Mouse (Mus musculus) midbrain, embryonic 14.5 days (tissue): ENCODE data around the gene Skp2. TPM values are rescaled to one million over a fixed set of nuclear protein-coding genes. Genes with fewer than 3 reads are reported as not detected.

ENCODE experiments used
- ATAC-seq: fragments of 200-750 bp; cut with Nextera tagmentation; 2 replicates; pipeline ENCODE4 v1.8.0; 2017; ENCODE audit warnings: moderate number of reproducible peaks, moderate library complexity; ENCODE audit not compliant: low FRiP score, low TSS enrichment
- DNase-seq: peaks from one replicate; pipeline ENCODE4 v3.0.0-alpha.2; 2015
- H3K27ac ChIP-seq: fragments of 300-500 bp; sonication (generic); replicated peaks from 2 replicates; pipeline ENCODE4 v1.5.1; 2014; ENCODE audit warnings: mild to moderate bottlenecking, low read depth, low read length, moderate library complexity
- H3K27me3 ChIP-seq: fragments of 300-500 bp; sonication (generic); 2 replicates; pipeline ENCODE4 v1.6.1; 2014; ENCODE audit warnings: low read length, control low read depth, mixed read lengths; ENCODE audit not compliant: control insufficient read depth, insufficient read depth
- H3K36me3 ChIP-seq: fragments of 300-500 bp; sonication (generic); 2 replicates; pipeline ENCODE4 v1.6.1; 2014; ENCODE audit warnings: low read length, control low read depth; ENCODE audit not compliant: control insufficient read depth, insufficient read depth
- H3K4me1 ChIP-seq: fragments of 300-500 bp; sonication (generic); 2 replicates; pipeline ENCODE4 v1.6.1; 2014; ENCODE audit warnings: mild to moderate bottlenecking, antibody characterized with exemption, low read length, control low read depth; ENCODE audit not compliant: control insufficient read depth, insufficient read depth
- H3K4me2 ChIP-seq: fragments of 300-500 bp; sonication (generic); 2 replicates; pipeline ENCODE4 v1.6.1; 2014; ENCODE audit warnings: mild to moderate bottlenecking, low read length, moderate library complexity
- H3K4me3 ChIP-seq: fragments of 300-500 bp; sonication (generic); replicated peaks from 2 replicates; pipeline ENCODE4 v1.5.1; 2014; ENCODE audit warnings: low read depth, low read length
- H3K9ac ChIP-seq: fragments of 300-500 bp; sonication (generic); replicated peaks from 2 replicates; pipeline ENCODE4 v1.6.1; 2014; ENCODE audit warnings: mild to moderate bottlenecking, low read length, moderate library complexity
- H3K9me3 ChIP-seq: fragments of 300-500 bp; sonication (generic); 2 replicates; pipeline ENCODE4 v1.6.1; 2016; ENCODE audit warnings: low read length, control low read depth, mixed read lengths; ENCODE audit not compliant: control insufficient read depth
- WGBS: fragments of 180-500 bp; shearing (Covaris S2); extraction: QIAGEN DNeasy Blood & Tissue Kit; methylation state at CpG from one replicate; pipeline ENCODE4 v1.1.7; 2014; 5-methylcytosine and 5-hydroxymethylcytosine counted together
- polyA plus RNA-seq: library from polyadenylated mRNA; unstranded; fragments of >200 nt; fragmentation: Nextera tagmentation; extraction: Ambion mirVana; gene quantifications from 2 replicates; pipeline ENCODE4 v1.2.1, GENCODE M21; 2014

Skp2 gene
- polyA plus RNA-seq, 1 experiment from 2014 or later = 26.8 TPM

DNA sequence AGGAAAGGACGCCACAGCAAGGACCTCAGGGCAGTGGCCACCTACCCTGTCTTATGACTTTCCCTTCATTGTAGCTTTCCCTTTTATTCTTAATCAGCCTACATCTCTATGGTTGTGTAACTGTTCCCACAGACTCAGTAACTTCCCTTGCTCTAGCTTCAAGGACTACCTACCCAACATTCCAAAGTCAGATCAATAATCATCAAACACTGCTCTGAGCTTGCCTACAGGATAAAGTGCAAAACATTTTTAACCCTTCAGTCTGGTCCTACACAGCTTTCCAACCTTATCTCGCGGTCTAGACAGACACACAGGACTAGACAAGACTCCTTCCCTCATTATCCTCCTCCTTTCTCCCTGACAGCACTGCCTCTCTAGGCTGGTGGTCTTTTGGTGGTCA is 84.9 kb downstream of the Skp2 start:
- H3K27ac ChIP-seq = peak overlapping the region; percentile 52; the same call in 1 of the 2 replicates
- peak overlapping the region; percentile 92 for H3K4me3 ChIP-seq
- no peaks in the 10 kb centered on the region for H3K27me3 ChIP-seq
- ATAC-seq (no peak; the same call in 1 of the 2 replicates), DNase-seq (no peak)
- peaks cover 20% of the 10 kb centered on the region for H3K4me1 ChIP-seq
- no peaks in the 10 kb centered on the region for H3K36me3 ChIP-seq
- peak overlapping the region; percentile 89 for H3K9ac ChIP-seq
- H3K4me2 ChIP-seq = peak overlapping the region; percentile 76
- 4% methylated on average over 3 of the region's 3 CpGs for WGBS
- H3K9me3 ChIP-seq = no peaks in the 10 kb centered on the region

GRCm38 (mm10) chr15:9068881-9069280 is 86.3 kb downstream of the Skp2 start:
- no peak overlapping the region for H3K4me3 ChIP-seq
- H3K36me3 ChIP-seq = no peaks in the 10 kb centered on the region
- DNase-seq (no peak), ATAC-seq (no peak)
- WGBS = 89% methylated on average over 4 of the region's 4 CpGs
- peaks cover 20% of the 10 kb centered on the region for H3K4me1 ChIP-seq
- H3K9ac ChIP-seq = no peak overlapping the region
- H3K4me2 ChIP-seq = no peak overlapping the region
- H3K9me3 ChIP-seq = no peaks in the 10 kb centered on the region
- H3K27me3 ChIP-seq = no peaks in the 10 kb centered on the region
- no peak overlapping the region for H3K27ac ChIP-seq

Other genes with a start within 250 kb of the Skp2 start
- 0.45 and 13.7 TPM in 2 replicates for gene Ranbp3l, start 187.5 kb downstream of the Skp2 start, polyA plus RNA-seq
- 30.0 and 36.0 TPM in 2 replicates for gene Nadk2, start 84.2 kb downstream of the Skp2 start, polyA plus RNA-seq
- 9.0 and 15.2 TPM in 2 replicates for gene Lmbrd2, start 14.9 kb downstream of the Skp2 start, polyA plus RNA-seq
- not detected in 2 replicates for gene Ugt3a1, start 121.5 kb upstream of the Skp2 start, polyA plus RNA-seq
- gene Ugt3a2, start 180.1 kb upstream of the Skp2 start, polyA plus RNA-seq = not detected in 2 replicates